Mouse (Mus musculus): ENCODE measurements around the gene Psmb5.

- TF ChIP-seq POLR2A (IDR thresholded peaks at IDR 0.05; ENCODE audit: control insufficient read depth, low read depth, low read length), result no peak
- no peak for TF ChIP-seq CTCF (IDR thresholded peaks at IDR 0.05; ENCODE audit: control insufficient read depth, insufficient read depth, insufficient replicate concordance, low read depth, low read length)
Measured at GRCm38 (mm10) chr14:54642224-54642944, 24.6 kb upstream of the Psmb5 start.

Data from testis, adult 2 months (tissue).